Mouse (Mus musculus): ENCODE results near the gene Dzip1l. TPM values are rescaled to one million over a fixed set of nuclear protein-coding genes. Genes with fewer than 3 reads are reported as not detected.

Dzip1l gene
- total RNA-seq, 2 experiments from 2014 or later = 24.9 to 31.4 TPM

GRCm38 (mm10) chr9:99706264-99706663 lies 77.0 kb downstream of the Dzip1l start:
- intact Hi-C loops (cut with DNase I) = no loop called here
- DNase-seq (ENCODE audit: extremely low spot score in 1 of 2, low spot score in 2 of 2) = no peak

GRCm38 (mm10) chr9:99707425-99708126 lies 78.3 kb downstream of the Dzip1l start:
- no peak for DNase-seq (ENCODE audit: extremely low spot score in 1 of 2, low spot score in 2 of 2)
- intact Hi-C loops (cut with DNase I) = no loop called here

GRCm38 (mm10) chr9:99709588-99710248 lies 80.4 kb downstream of the Dzip1l start:
- DNase-seq (ENCODE audit: extremely low spot score in 1 of 2, low spot score in 2 of 2) = no peak
- intact Hi-C loops (cut with DNase I) = no loop called here

- intact Hi-C loops (cut with DNase I) = no loop called here
These were observed 81.0 kb downstream of the Dzip1l start for GRCm38 (mm10) chr9:99710297-99710696.

GRCm38 (mm10) chr9:99717134-99717533 lies 87.8 kb downstream of the Dzip1l start, which contains the start of gene Cldn18:
TSS of gene Cldn18 (minus strand) at chr9:99717267.
- intact Hi-C loops (cut with DNase I) = no loop called here
- DNase-seq (ENCODE audit: extremely low spot score in 1 of 2, low spot score in 2 of 2) = no peak

More at GRCm38 (mm10) chr9:99710297-99710696, 81.0 kb downstream of the Dzip1l start:
- DNase-seq (ENCODE audit: extremely low spot score in 1 of 2, low spot score in 2 of 2) = no peak

Other genes starting within 250 kb of the Dzip1l start
- gene Mras, start 192.1 kb upstream of the Dzip1l start, total RNA-seq (2021) = 10 to 100 TPM; 81.7 to 99.5 TPM
- not detected for gene Nme9, start 178.0 kb upstream of the Dzip1l start, total RNA-seq (2021)
- gene Armc8, start 60.6 kb upstream of the Dzip1l start, total RNA-seq (2021) = 10 to 100 TPM; 60.3 to 61.5 TPM
- gene Dbr1, start 53.7 kb upstream of the Dzip1l start, total RNA-seq (2021) = 10 to 100 TPM; 11.4 to 12.4 TPM
- gene A4gnt, start 17.0 kb upstream of the Dzip1l start, total RNA-seq (2021) = not detected
- not detected for gene Cldn18, start 87.8 kb downstream of the Dzip1l start, total RNA-seq (2021)
- not detected for gene Sox14, start 246.7 kb downstream of the Dzip1l start, total RNA-seq (2021)